Mouse (Mus musculus): ENCODE measurements around the gene Bmp4. TPM values are rescaled to one million over a fixed set of nuclear protein-coding genes. Genes with fewer than 3 reads are reported as not detected.

Bmp4 gene
- total and polyA plus RNA-seq, 3 experiments = not detected

DNA sequence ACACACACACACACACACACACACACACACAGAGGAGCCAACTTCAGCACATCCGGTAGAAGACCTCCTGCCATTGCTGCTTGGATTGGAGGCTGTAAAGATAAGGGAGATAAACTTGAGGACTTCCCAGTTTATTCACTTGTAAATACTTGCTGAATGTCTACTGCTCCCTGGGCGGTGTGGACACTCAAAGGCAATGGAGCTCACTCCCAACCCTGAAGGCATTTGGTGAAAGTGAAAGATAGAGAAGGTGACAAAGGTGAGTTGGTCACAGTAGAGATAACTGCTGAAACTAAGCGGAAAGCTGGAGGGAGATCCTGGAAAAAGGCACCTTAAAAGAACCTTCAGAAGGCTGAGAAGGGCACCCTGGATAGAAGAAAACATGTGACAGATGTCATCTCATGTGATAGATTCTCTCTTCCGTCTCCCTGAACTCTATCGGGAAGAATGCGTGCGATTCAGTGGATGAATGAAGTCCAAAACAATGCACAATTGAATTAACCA lies 22.1 kb upstream of the Bmp4 start:
- DNase-seq (ENCODE audit: low read depth, low spot score) = no peak
- Histone ChIP-seq H3K9me3 (replicated peaks; ENCODE audit: insufficient read depth, low read length) (no peaks in the 10 kb centered on the region), H3K27ac (ENCODE audit: control insufficient read depth, low read depth, low read length) (no peak overlapping the region), H3K36me3 (ENCODE audit: control insufficient read depth in 1 of 2, insufficient read depth in 2 of 2, low read length in 2 of 2) (no peaks in the 10 kb centered on the region), H3K4me3 (ENCODE audit: control insufficient read depth in 1 of 2, insufficient read depth in 1 of 2, low read depth in 2 of 2, low read length in 2 of 2) (no peak overlapping the region), H3K79me2 (ENCODE audit: control insufficient read depth, insufficient read depth, low read length, poor library complexity) (no peaks in the 10 kb centered on the region; the same call in 1 of the 2 replicates), H3K9ac (ENCODE audit: control insufficient read depth, low read depth, low read length, poor library complexity, severe bottlenecking) (no peak overlapping the region), H3K27me3 (ENCODE audit: control insufficient read depth in 1 of 2, insufficient read depth in 2 of 2, low read length in 2 of 2) (no peaks in the 10 kb centered on the region), H3K4me1 (ENCODE audit: control insufficient read depth in 1 of 2, insufficient read depth in 2 of 2, low read length in 2 of 2) (no peaks in the 10 kb centered on the region)
- TF ChIP-seq ZNF384 (IDR thresholded peaks at IDR 0.05; ENCODE audit: low read depth, low read length) = no peak
- TF ChIP-seq MAX (IDR thresholded peaks at IDR 0.05; ENCODE audit: low read length) = no peak
- no peak for TF ChIP-seq CHD2 (IDR thresholded peaks at IDR 0.05; ENCODE audit: low read length)
- no peak for TF ChIP-seq NRF1 (IDR thresholded peaks at IDR 0.05; ENCODE audit: insufficient read depth, low read depth, low read length, poor library complexity, severe bottlenecking)
- TF ChIP-seq MYB (IDR thresholded peaks at IDR 0.05; ENCODE audit: low read depth, low read length) = no peak
- TF ChIP-seq ELF1 (IDR thresholded peaks at IDR 0.05; ENCODE audit: low read depth, low read length) = no peak
- no peak for TF ChIP-seq RAD21 (IDR thresholded peaks at IDR 0.05; ENCODE audit: low read depth, low read length)
- no peak for TF ChIP-seq SIN3A (IDR thresholded peaks at IDR 0.05; ENCODE audit: low read length)
- no peak for TF ChIP-seq EP300 (IDR thresholded peaks at IDR 0.05; ENCODE audit: low read depth in 1 of 2, low read length in 2 of 2)
- TF ChIP-seq POLR2AphosphoS5 (IDR thresholded peaks at IDR 0.05; ENCODE audit: borderline replicate concordance, low read depth, low read length) = no peak
- TF ChIP-seq USF2 (IDR thresholded peaks at IDR 0.05; ENCODE audit: borderline replicate concordance in 1 of 2, insufficient read depth in 1 of 2, low read depth in 1 of 2, low read length in 2 of 2) = no peak
- TF ChIP-seq TCF12 (IDR thresholded peaks at IDR 0.05; ENCODE audit: low read depth, low read length) = no peak
- no peak for TF ChIP-seq ZC3H11A (IDR thresholded peaks at IDR 0.05; ENCODE audit: low read depth, low read length)
- no peak for TF ChIP-seq RCOR1 (IDR thresholded peaks at IDR 0.05; ENCODE audit: low read depth, low read length)
- no peak for TF ChIP-seq MAZ (IDR thresholded peaks at IDR 0.05; ENCODE audit: low read depth, low read length)
- TF ChIP-seq POLR2A (IDR thresholded peaks at IDR 0.05; ENCODE audit: control insufficient read depth in 1 of 2, insufficient read depth in 1 of 2, low read depth in 1 of 2, low read length in 2 of 2, poor library complexity in 1 of 2) = no peak
- no peak for TF ChIP-seq JUND (IDR thresholded peaks at IDR 0.05; ENCODE audit: low read depth, low read length)
- no peak for TF ChIP-seq USF1 (IDR thresholded peaks at IDR 0.05; ENCODE audit: low read depth, low read length)
- TF ChIP-seq NELFE (IDR thresholded peaks at IDR 0.05; ENCODE audit: low read depth, low read length) = no peak
- no peak for TF ChIP-seq E2F4 (IDR thresholded peaks at IDR 0.05; ENCODE audit: borderline replicate concordance, low read depth, low read length)

GRCm38 (mm10) chr14:46410557-46411120 lies 20.2 kb upstream of the Bmp4 start:
- no peaks in the 10 kb centered on the region; the same call in 1 of the 2 replicates for H3K79me2 ChIP-seq (ENCODE audit: control insufficient read depth, insufficient read depth, low read length, poor library complexity)
- no peaks in the 10 kb centered on the region for H3K4me1 ChIP-seq (ENCODE audit: control insufficient read depth in 1 of 2, insufficient read depth in 2 of 2, low read length in 2 of 2)
- no peaks in the 10 kb centered on the region for H3K36me3 ChIP-seq (ENCODE audit: control insufficient read depth in 1 of 2, insufficient read depth in 2 of 2, low read length in 2 of 2)
- no peak overlapping the region for H3K9ac ChIP-seq (ENCODE audit: control insufficient read depth, low read depth, low read length, poor library complexity, severe bottlenecking)
- no peaks in the 10 kb centered on the region for H3K27me3 ChIP-seq (ENCODE audit: control insufficient read depth in 1 of 2, insufficient read depth in 2 of 2, low read length in 2 of 2)
- no peaks in the 10 kb centered on the region for H3K9me3 ChIP-seq (replicated peaks; ENCODE audit: insufficient read depth, low read length)
- DNase-seq (ENCODE audit: low read depth, low spot score) = no peak
- no peak overlapping the region for H3K4me3 ChIP-seq (ENCODE audit: control insufficient read depth in 1 of 2, insufficient read depth in 1 of 2, low read depth in 2 of 2, low read length in 2 of 2)
- H3K27ac ChIP-seq (ENCODE audit: control insufficient read depth, low read depth, low read length) = no peak overlapping the region
- TF ChIP-seq MEF2A (IDR thresholded peaks at IDR 0.05; ENCODE audit: extremely low read depth, insufficient replicate concordance, low read depth, low read length, poor library complexity, severe bottlenecking) (no peak), POLR2A (IDR thresholded peaks at IDR 0.05; ENCODE audit: control insufficient read depth in 1 of 2, insufficient read depth in 1 of 2, low read depth in 1 of 2, low read length in 2 of 2, poor library complexity in 1 of 2) (no peak), USF2 (IDR thresholded peaks at IDR 0.05; ENCODE audit: borderline replicate concordance in 1 of 2, insufficient read depth in 1 of 2, low read depth in 1 of 2, low read length in 2 of 2) (no peak), MAX (IDR thresholded peaks at IDR 0.05; ENCODE audit: low read length) (no peak), POLR2AphosphoS5 (IDR thresholded peaks at IDR 0.05; ENCODE audit: borderline replicate concordance, low read depth, low read length) (no peak), MYB (IDR thresholded peaks at IDR 0.05; ENCODE audit: low read depth, low read length) (no peak), RCOR1 (IDR thresholded peaks at IDR 0.05; ENCODE audit: low read depth, low read length) (no peak), ZNF384 (IDR thresholded peaks at IDR 0.05; ENCODE audit: low read depth, low read length) (no peak), TAL1 (IDR thresholded peaks at IDR 0.05; ENCODE audit: low read length) (no peak), ELF1 (IDR thresholded peaks at IDR 0.05; ENCODE audit: low read depth, low read length) (no peak)
